Mouse (Mus musculus): ENCODE measurements at regions not wholly inside any gene's neighbourhood (a gene's known extent, or its start where the extent isn't known, plus 50 kb on each side); places are given as distances from the start of the nearest gene placed in this dataset.

DNA sequence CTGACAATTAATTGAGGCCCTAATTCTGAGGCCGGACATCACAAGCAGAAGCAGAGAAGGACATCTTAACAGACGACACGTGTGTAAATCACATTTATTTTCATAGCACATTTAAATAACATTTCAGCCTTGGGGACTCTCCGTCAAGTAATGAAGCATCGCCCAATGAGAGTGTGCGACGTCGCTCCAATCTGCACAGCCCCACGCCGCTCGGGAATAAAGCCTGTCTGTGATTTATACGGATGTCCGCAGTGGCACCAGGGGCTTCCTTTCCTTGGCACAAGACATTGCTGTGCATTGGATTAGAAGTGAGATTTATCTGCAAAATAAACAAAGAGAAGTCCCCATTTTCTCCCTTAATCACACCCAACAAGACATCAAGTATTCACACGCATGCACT, 231.6 kb upstream of the Nfe2l3 start:
- no peak for TF ChIP-seq POLR2A (IDR thresholded peaks at IDR 0.05; ENCODE audit: control insufficient read depth, low read depth, low read length)
- TF ChIP-seq CTCF (IDR thresholded peaks at IDR 0.05; ENCODE audit: control insufficient read depth, insufficient read depth, insufficient replicate concordance, low read depth, low read length), result no peak
